Mouse (Mus musculus): ENCODE data around the gene Fastkd1. TPM values are rescaled to one million over a fixed set of nuclear protein-coding genes. Genes with fewer than 3 reads are reported as not detected.
"Not testable (repeated sequence)": the region's sequence is repeated elsewhere in the genome, so short reads cannot be mapped to it uniquely, and the experiment has no call there.

The Fastkd1 gene
- polyA plus RNA-seq, 1 experiment from 2014 or later = 17.4 TPM

GRCm38 (mm10) chr2:69637989-69638388 is 75.3 kb downstream of the Fastkd1 start:
- not testable (repeated sequence) for ATAC-seq (replicated peaks; ENCODE audit: insufficient number of reproducible peaks, low FRiP score, low TSS enrichment, low read depth); DNase-seq (ENCODE audit: low spot score); H3K36me3 ChIP-seq (replicated peaks; ENCODE audit: control insufficient read depth, insufficient read depth, low read depth, low read length); H3K27me3 ChIP-seq (ENCODE audit: control insufficient read depth, insufficient read depth, low read length); H3K4me1 ChIP-seq (ENCODE audit: control insufficient read depth, insufficient read depth, low read length); H3K4me2 ChIP-seq (ENCODE audit: low read depth, low read length); H3K9me3 ChIP-seq (replicated peaks; ENCODE audit: control insufficient read depth, low read length); H3K4me3 ChIP-seq (ENCODE audit: low read depth, low read length); H3K9ac ChIP-seq (replicated peaks; ENCODE audit: low read length); H3K27ac ChIP-seq (replicated peaks; ENCODE audit: low read depth, low read length)
- 71% methylated on average over 7 of the region's 7 CpGs for WGBS

Other genes starting within 250 kb of the Fastkd1 start
- gene Lrp2, start 127.5 kb downstream of the Fastkd1 start, polyA plus RNA-seq (2014; fragmentation: Nextera tagmentation; extraction: Ambion mirVana) = 1.7 and 2.4 TPM in 2 replicates
- 19.9 and 21.4 TPM in 2 replicates for gene Bbs5, start 66.3 kb downstream of the Fastkd1 start, polyA plus RNA-seq (2014; fragmentation: Nextera tagmentation; extraction: Ambion mirVana)
- 1.5 and 1.6 TPM in 2 replicates for gene Klhl41, start 43.4 kb downstream of the Fastkd1 start, polyA plus RNA-seq (2014; fragmentation: Nextera tagmentation; extraction: Ambion mirVana)
- 141 and 178 TPM in 2 replicates for gene Ppig, start 9.0 kb upstream of the Fastkd1 start, polyA plus RNA-seq (2014; fragmentation: Nextera tagmentation; extraction: Ambion mirVana)
- 1.6 and 2.5 TPM in 2 replicates for gene Ccdc173, start 76.1 kb upstream of the Fastkd1 start, polyA plus RNA-seq (2014; fragmentation: Nextera tagmentation; extraction: Ambion mirVana)
- 36.1 and 37.5 TPM in 2 replicates for gene Phospho2, start 76.1 kb upstream of the Fastkd1 start, polyA plus RNA-seq (2014; fragmentation: Nextera tagmentation; extraction: Ambion mirVana)
- gene Klhl23, start 108.4 kb upstream of the Fastkd1 start, polyA plus RNA-seq (2014; fragmentation: Nextera tagmentation; extraction: Ambion mirVana) = 30.8 and 32.3 TPM in 2 replicates
- gene Ssb, start 148.0 kb upstream of the Fastkd1 start, polyA plus RNA-seq (2014; fragmentation: Nextera tagmentation; extraction: Ambion mirVana) = 436 and 508 TPM in 2 replicates
- 31.5 and 36.9 TPM in 2 replicates for gene Mettl5, start 172.1 kb upstream of the Fastkd1 start, polyA plus RNA-seq (2014; fragmentation: Nextera tagmentation; extraction: Ambion mirVana)
- 15.9 and 18.1 TPM in 2 replicates for gene Ubr3, start 183.7 kb upstream of the Fastkd1 start, polyA plus RNA-seq (2014; fragmentation: Nextera tagmentation; extraction: Ambion mirVana)

Measured in embryonic facial prominence, embryonic 11.5 days (tissue).